ENCODE assay signal across 13 mouse cellular contexts in genomic region chr9:15525246-15525645, GRCm38 (mm10). TPM values are rescaled to one million over a fixed set of nuclear protein-coding genes. Genes with fewer than 3 reads are reported as not detected.
DNase-seq lines count a peak whose midpoint lies in the region; ATAC-seq and TF ChIP-seq lines count a peak whose summit lies in the region.
"Had no signal": no experiment of that assay in that cellular context is flagged by ENCODE, and none has a peak within 500 bp of the region (broad histone marks: within the 10 kb centered on the region; RNA-seq: fewer than 3 reads in every experiment).

No protein-coding gene starts in this region.

- H3K36me3 ChIP-seq in kidney, embryonic 14.5 days (ENCODE audit: control insufficient read depth, insufficient read depth, low read length) = no peaks in the 10 kb centered on the region; the same call in 1 of the 2 replicates
- H3K36me3 ChIP-seq in heart, embryonic 14.5 days (ENCODE audit: control insufficient read depth, insufficient read depth, low read length) = no peaks in the 10 kb centered on the region
- H3K36me3 ChIP-seq in forebrain, postnatal 0 days (ENCODE audit: insufficient read depth) = no peaks in the 10 kb centered on the region
- H3K36me3 ChIP-seq: midbrain, embryonic 15.5 days; neural tube, embryonic 15.5 days had no signal

- no peaks in the 10 kb centered on the region for H3K9me3 ChIP-seq in kidney, embryonic 14.5 days (ENCODE audit: control insufficient read depth, low read length)
- no peaks in the 10 kb centered on the region for H3K9me3 ChIP-seq in heart, embryonic 14.5 days (ENCODE audit: control insufficient read depth, low read length)
- no peaks in the 10 kb centered on the region for H3K9me3 ChIP-seq in forebrain, postnatal 0 days (ENCODE audit: low read length)
- H3K9me3 ChIP-seq: midbrain, embryonic 15.5 days; neural tube, embryonic 15.5 days had no signal

- no peak overlapping the region for H3K4me2 ChIP-seq in kidney, embryonic 14.5 days (replicated peaks; ENCODE audit: low read depth, low read length)
- H3K4me2 ChIP-seq in heart, embryonic 14.5 days (ENCODE audit: low read length) = peak overlapping the region; percentile 1
- H3K4me2 ChIP-seq in forebrain, postnatal 0 days (ENCODE audit: low read depth) = no peak overlapping the region
- H3K4me2 ChIP-seq: hindbrain, embryonic 14.5 days; midbrain, embryonic 15.5 days; neural tube, embryonic 15.5 days had no signal

- no peak overlapping the region for H3K4me3 ChIP-seq in kidney, embryonic 14.5 days (ENCODE audit: low read length)
- no peak overlapping the region for H3K4me3 ChIP-seq in heart, embryonic 14.5 days (ENCODE audit: control insufficient read depth in 1 of 2, insufficient read depth in 1 of 2, low read depth in 1 of 2, low read length in 2 of 2)
- no peak overlapping the region for H3K4me3 ChIP-seq in forebrain, postnatal 0 days (ENCODE audit: low read depth, low read length)
- H3K4me3 ChIP-seq: midbrain, embryonic 15.5 days; neural tube, embryonic 15.5 days had no signal

- no peak for TF ChIP-seq CTCF in forebrain, postnatal 0 days (IDR thresholded peaks at IDR 0.05; ENCODE audit: low read depth)

- no peak overlapping the region for H3K9ac ChIP-seq in kidney, embryonic 14.5 days (ENCODE audit: low read depth, low read length)
- no peak overlapping the region for H3K9ac ChIP-seq in heart, embryonic 14.5 days (ENCODE audit: low read length)
- no peak overlapping the region for H3K9ac ChIP-seq in forebrain, postnatal 0 days
- H3K9ac ChIP-seq: hindbrain, embryonic 14.5 days; liver, embryonic 14.5 days; midbrain, embryonic 15.5 days; neural tube, embryonic 15.5 days had no signal

- 69% methylated on average over 8 of the region's 8 CpGs for WGBS in kidney, embryonic 14.5 days
- WGBS in heart, embryonic 14.5 days = 32% methylated on average over 8 of the region's 8 CpGs
- WGBS in forebrain, postnatal 0 days = 66% methylated on average over 8 of the region's 8 CpGs

- H3K4me1 ChIP-seq in kidney, embryonic 14.5 days (ENCODE audit: control insufficient read depth, insufficient read depth, low read length) = peaks cover 13% of the 10 kb centered on the region
- peaks cover 44 to 69% of the 10 kb centered on the region in 2 experiments for H3K4me1 ChIP-seq in heart, embryonic 14.5 days (ENCODE audit: control insufficient read depth in 2 of 2, insufficient read depth in 2 of 2, low read length in 2 of 2)
- no peaks in the 10 kb centered on the region; the same call in 1 of the 2 replicates for H3K4me1 ChIP-seq in forebrain, postnatal 0 days (ENCODE audit: insufficient read depth)

- H3K27ac ChIP-seq in kidney, embryonic 14.5 days (ENCODE audit: low read depth, low read length) = no peak overlapping the region
- 0 out of 4 replicates have a peak overlapping the region, but pooled peaks of 1 of the 2 experiments have one; percentile 19 for H3K27ac ChIP-seq in heart, embryonic 14.5 days (replicated peaks in 1 of 2; ENCODE audit: control insufficient read depth in 1 of 2, insufficient read depth in 1 of 2, low read depth in 2 of 2, low read length in 2 of 2)
- H3K27ac ChIP-seq in forebrain, postnatal 0 days (ENCODE audit: low read depth, low read length) = no peak overlapping the region
- H3K27ac ChIP-seq: hindbrain, embryonic 14.5 days; liver, embryonic 14.5 days; midbrain, embryonic 15.5 days; neural tube, embryonic 15.5 days had no signal

- ATAC-seq in kidney, embryonic 14.5 days (ENCODE audit: low FRiP score, low TSS enrichment) = no peak
- ATAC-seq in heart, embryonic 14.5 days (ENCODE audit: insufficient number of reproducible peaks, insufficient read depth, low FRiP score, low read depth) = 0 out of 2 replicates have a peak, but pooled peaks have one; percentile 22
- no peak for ATAC-seq in forebrain, postnatal 0 days
- ATAC-seq: CD4-positive, CD25-positive, alpha-beta regulatory T cell, adult 4 months; midbrain, embryonic 15.5 days; Patski had no signal

- H3K27me3 ChIP-seq in kidney, embryonic 14.5 days (ENCODE audit: control insufficient read depth, insufficient read depth, low read length) = no peaks in the 10 kb centered on the region
- H3K27me3 ChIP-seq in heart, embryonic 14.5 days (ENCODE audit: control insufficient read depth, insufficient read depth, low read length) = no peaks in the 10 kb centered on the region
- no peaks in the 10 kb centered on the region for H3K27me3 ChIP-seq in forebrain, postnatal 0 days (ENCODE audit: insufficient read depth, low read length)
- H3K27me3 ChIP-seq: midbrain, embryonic 15.5 days; neural tube, embryonic 15.5 days; Patski had no signal

- peak; percentile 34 for DNase-seq in kidney, adult 11 months
- DNase-seq in kidney, postnatal 14 days = peak; percentile 64
- peak; percentile 57 to 82 for DNase-seq in lung, postnatal 4 days
- DNase-seq in forebrain, postnatal 0 days = no peak
- DNase-seq in cerebellum, adult 9-10 months = no peak

RNA-seq across cellular contexts. Expression of gene Smco4, which starts 32.0 kb away (rescaled TPM):
- polyA plus RNA-seq in kidney, embryonic 14.5 days (2014; fragmentation: Nextera tagmentation; extraction: Ambion mirVana) = 7.0 and 24.0 TPM in 2 replicates
- 2.1 and 2.8 TPM in 2 replicates for polyA plus RNA-seq in heart, embryonic 14.5 days (2014; fragmentation: Nextera tagmentation; extraction: Ambion mirVana)
- total RNA-seq in forebrain, postnatal 0 days (2014; rRNA removed) = 3.2 and 4.4 TPM in 2 replicates
- polyA plus RNA-seq in forebrain, postnatal 0 days (2015; fragmentation: Nextera tagmentation; extraction: Ambion mirVana) = 0.20 and 0.64 TPM in 2 replicates

Comparison
In these comparisons a context has a peak if more than half of its experiments do, and no peak if none do; other contexts are left out.
1. DNase-seq: peak in kidney, adult 11 months (single experiment), kidney, postnatal 14 days (single experiment) and lung, postnatal 4 days (2 of 2); none in forebrain, postnatal 0 days (single experiment) and cerebellum, adult 9-10 months (single experiment).